Mouse (Mus musculus): ENCODE results near the gene Zbtb18. TPM values are rescaled to one million over a fixed set of nuclear protein-coding genes. Genes with fewer than 3 reads are reported as not detected.
"Not testable (repeated sequence)": the region's sequence is repeated elsewhere in the genome, so short reads cannot be mapped to it uniquely, and the experiment has no call there.

Zbtb18 gene
- polyA plus RNA-seq, 1 experiment from 2014 or later = 57.0 TPM

- DNase-seq (ENCODE audit: low read depth, low spot score) = no peak
- in situ Hi-C loops (cut with MboI; ENCODE audit: low pct_unique_long_range_greater_than_20kb) = loop anchor here (10.0 kb wide), 1 partner anchor 238 kb away; no protein-coding TSS in a partner anchor
These were observed 4.9 kb downstream of the Zbtb18 start for GRCm38 (mm10) chr1:177447086-177447485.

GRCm38 (mm10) chr1:177447541-177448111 lies 5.5 kb downstream of the Zbtb18 start:
- POLR2A ChIA-PET = no interaction called here
- DNase-seq (ENCODE audit: low read depth, low spot score) (no peak), ATAC-seq (no peak)
- CTCF ChIA-PET = no interaction called here
- in situ Hi-C loops (cut with MboI; ENCODE audit: low pct_unique_long_range_greater_than_20kb) = loop anchor here (10.0 kb wide), 1 partner anchor 237 kb away; no protein-coding TSS in a partner anchor
- no peaks in the 10 kb centered on the region for H3K27me3 ChIP-seq
- TF ChIP-seq CTCF (IDR thresholded peaks at IDR 0.05) = no peak

More at GRCm38 (mm10) chr1:177447086-177447485, 4.9 kb downstream of the Zbtb18 start:
- CTCF ChIA-PET = no interaction called here
- TF ChIP-seq CTCF (IDR thresholded peaks at IDR 0.05) = no peak
- ATAC-seq = no peak
- POLR2A ChIA-PET = no interaction called here
- no peaks in the 10 kb centered on the region for H3K27me3 ChIP-seq

- in situ Hi-C loops (cut with MboI; ENCODE audit: low pct_unique_long_range_greater_than_20kb) = loop anchor here (10.0 kb wide), 1 partner anchor 237 kb away; no protein-coding TSS in a partner anchor
- CTCF ChIA-PET = no interaction called here
- ATAC-seq (no peak), DNase-seq (ENCODE audit: low read depth, low spot score) (no peak)
- no peak for TF ChIP-seq CTCF (IDR thresholded peaks at IDR 0.05)
- no peaks in the 10 kb centered on the region for H3K27me3 ChIP-seq
- POLR2A ChIA-PET = no interaction called here
These were observed 6.0 kb downstream of the Zbtb18 start for GRCm38 (mm10) chr1:177448121-177448561.

GRCm38 (mm10) chr1:177448921-177449320 lies 6.8 kb downstream of the Zbtb18 start:
- no peak for ATAC-seq
- TF ChIP-seq CTCF (IDR thresholded peaks at IDR 0.05) = no peak
- no peaks in the 10 kb centered on the region for H3K27me3 ChIP-seq
- ChIA-PET CTCF (no interaction called here), POLR2A (no interaction called here)
- no peak for DNase-seq (ENCODE audit: low read depth, low spot score)
- in situ Hi-C loops (cut with MboI; ENCODE audit: low pct_unique_long_range_greater_than_20kb) = loop anchor here (10.0 kb wide), 1 partner anchor 236 kb away; no protein-coding TSS in a partner anchor

GRCm38 (mm10) chr1:177449857-177450256 lies 7.7 kb downstream of the Zbtb18 start:
- ATAC-seq; H3K27me3 ChIP-seq; POLR2A ChIA-PET; CTCF ChIA-PET; DNase-seq (ENCODE audit: low read depth, low spot score): not testable (repeated sequence)
- in situ Hi-C loops (cut with MboI; ENCODE audit: low pct_unique_long_range_greater_than_20kb) = loop anchor here (10.0 kb wide), 1 partner anchor 235 kb away; no protein-coding TSS in a partner anchor

GRCm38 (mm10) chr1:177451041-177451440 lies 8.9 kb downstream of the Zbtb18 start:
- no peak for TF ChIP-seq CTCF (IDR thresholded peaks at IDR 0.05)
- no peaks in the 10 kb centered on the region for H3K27me3 ChIP-seq
- ChIA-PET POLR2A (no interaction called here), CTCF (no interaction called here)
- in situ Hi-C loops (cut with MboI; ENCODE audit: low pct_unique_long_range_greater_than_20kb) = no loop called here
- no peak for DNase-seq (ENCODE audit: low read depth, low spot score)
- no peak for ATAC-seq

GRCm38 (mm10) chr1:177451991-177452431 lies 9.9 kb downstream of the Zbtb18 start:
- ChIA-PET POLR2A (interaction anchor here (0.7 kb wide), 1 partner anchor 9 kb away, joined by 4 read pairs; no protein-coding TSS in a partner anchor), CTCF (no interaction called here)
- DNase-seq (ENCODE audit: low read depth, low spot score) (no peak), ATAC-seq (no peak)
- no peaks in the 10 kb centered on the region for H3K27me3 ChIP-seq
- in situ Hi-C loops (cut with MboI; ENCODE audit: low pct_unique_long_range_greater_than_20kb) = no loop called here
- no peak for TF ChIP-seq CTCF (IDR thresholded peaks at IDR 0.05)

GRCm38 (mm10) chr1:177452987-177453386 lies 10.8 kb downstream of the Zbtb18 start:
- ATAC-seq (no peak), DNase-seq (ENCODE audit: low read depth, low spot score) (no peak)
- no peaks in the 10 kb centered on the region for H3K27me3 ChIP-seq
- CTCF ChIA-PET = no interaction called here
- POLR2A ChIA-PET = no interaction called here
- no peak for TF ChIP-seq CTCF (IDR thresholded peaks at IDR 0.05)
- in situ Hi-C loops (cut with MboI; ENCODE audit: low pct_unique_long_range_greater_than_20kb) = no loop called here

GRCm38 (mm10) chr1:177453806-177454205 lies 11.7 kb downstream of the Zbtb18 start:
- H3K27me3 ChIP-seq = no peaks in the 10 kb centered on the region
- CTCF ChIA-PET = no interaction called here
- no peak for TF ChIP-seq CTCF (IDR thresholded peaks at IDR 0.05)
- no peak for ATAC-seq
- DNase-seq (ENCODE audit: low read depth, low spot score) = no peak
- POLR2A ChIA-PET = interaction anchor here (0.6 kb wide), 2 partner anchors 155 to 571 kb away, joined by 3 to 4 read pairs; no protein-coding TSS in a partner anchor
- in situ Hi-C loops (cut with MboI; ENCODE audit: low pct_unique_long_range_greater_than_20kb) = no loop called here

- TF ChIP-seq CTCF (IDR thresholded peaks at IDR 0.05) = no peak
- ATAC-seq = no peak
- ChIA-PET POLR2A (interaction anchor here (0.6 kb wide), 2 partner anchors 154 to 572 kb away, joined by 3 to 4 read pairs; no protein-coding TSS in a partner anchor), CTCF (no interaction called here)
- DNase-seq (ENCODE audit: low read depth, low spot score) = no peak
- no peaks in the 10 kb centered on the region for H3K27me3 ChIP-seq
- in situ Hi-C loops (cut with MboI; ENCODE audit: low pct_unique_long_range_greater_than_20kb) = no loop called here
These were observed 12.3 kb downstream of the Zbtb18 start for GRCm38 (mm10) chr1:177454492-177454891.

GRCm38 (mm10) chr1:177455466-177455865 lies 13.3 kb downstream of the Zbtb18 start:
- no peak for DNase-seq (ENCODE audit: low read depth, low spot score)
- no peaks in the 10 kb centered on the region for H3K27me3 ChIP-seq
- ChIA-PET CTCF (no interaction called here), POLR2A (no interaction called here)
- TF ChIP-seq CTCF (IDR thresholded peaks at IDR 0.05) = no peak
- no peak for ATAC-seq
- in situ Hi-C loops (cut with MboI; ENCODE audit: low pct_unique_long_range_greater_than_20kb) = no loop called here

Measured in Patski (cell line).